Mouse (Mus musculus): ENCODE data around the gene Gm20388. TPM values are rescaled to one million over a fixed set of nuclear protein-coding genes. Genes with fewer than 3 reads are reported as not detected.

Gm20388 gene
- total and polyA plus RNA-seq, 2 experiments from 2014 or later: 51.3 TPM; not detected in 1

DNA sequence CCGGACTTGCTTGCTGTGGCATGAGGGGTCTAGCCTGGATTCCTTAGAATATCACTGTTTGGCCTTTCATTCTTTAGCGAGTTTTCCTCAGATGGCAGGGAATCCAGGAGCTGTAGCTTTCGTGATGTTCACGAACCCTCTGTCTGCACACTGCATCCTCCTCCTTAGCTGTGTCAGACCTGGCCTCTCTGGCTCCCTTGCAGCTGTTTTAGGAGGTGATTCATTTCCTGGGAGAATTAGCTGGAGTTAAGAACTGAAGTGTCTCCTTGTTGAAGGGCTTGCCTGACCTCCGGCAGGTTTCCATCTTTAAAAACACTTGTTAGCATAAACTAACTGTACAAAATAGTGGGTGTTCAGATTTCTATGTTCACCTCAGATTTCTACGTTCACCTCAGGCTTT is 4343.3 kb downstream of the Gm20388 start:
- peaks cover 19% of the 10 kb centered on the region for H3K4me1 ChIP-seq (ENCODE audit: insufficient read depth)
- no peaks in the 10 kb centered on the region for H3K36me3 ChIP-seq (ENCODE audit: insufficient read depth)
- no peaks in the 10 kb centered on the region for H3K9me3 ChIP-seq (ENCODE audit: low read length)
- TF ChIP-seq CTCF (IDR thresholded peaks at IDR 0.05; ENCODE audit: low read depth): no peak
- H3K27ac ChIP-seq (ENCODE audit: low read depth, low read length): no peak overlapping the region
- H3K4me3 ChIP-seq (ENCODE audit: low read depth, low read length): no peak overlapping the region
- 88% methylated on average over 6 of the region's 6 CpGs for WGBS
- H3K9ac ChIP-seq: no peak overlapping the region
- ATAC-seq: no peak
- no peaks in the 10 kb centered on the region for H3K27me3 ChIP-seq (ENCODE audit: insufficient read depth, low read length)
- no peak for DNase-seq
- H3K4me2 ChIP-seq (ENCODE audit: low read depth): no peak overlapping the region

GRCm38 (mm10) chr8:124256841-124257240 is 4346.2 kb downstream of the Gm20388 start:
- H3K4me2 ChIP-seq (ENCODE audit: low read depth): no peak overlapping the region; the same call in 1 of the 2 replicates
- 19% methylated on average over 9 of the region's 9 CpGs for WGBS
- H3K9ac ChIP-seq: 0 out of 2 replicates have a peak overlapping the region, but pooled peaks have one; percentile 6
- peak overlapping the region; percentile 75 for H3K27ac ChIP-seq (ENCODE audit: low read depth, low read length)
- H3K27me3 ChIP-seq (ENCODE audit: insufficient read depth, low read length): no peaks in the 10 kb centered on the region
- TF ChIP-seq CTCF (IDR thresholded peaks at IDR 0.05; ENCODE audit: low read depth): no peak
- H3K4me1 ChIP-seq (ENCODE audit: insufficient read depth): peaks cover 19% of the 10 kb centered on the region
- ATAC-seq (peak; percentile 69), DNase-seq (peak; percentile 48)
- no peaks in the 10 kb centered on the region for H3K9me3 ChIP-seq (ENCODE audit: low read length)
- no peak overlapping the region for H3K4me3 ChIP-seq (ENCODE audit: low read depth, low read length)
- no peaks in the 10 kb centered on the region for H3K36me3 ChIP-seq (ENCODE audit: insufficient read depth)

DNA sequence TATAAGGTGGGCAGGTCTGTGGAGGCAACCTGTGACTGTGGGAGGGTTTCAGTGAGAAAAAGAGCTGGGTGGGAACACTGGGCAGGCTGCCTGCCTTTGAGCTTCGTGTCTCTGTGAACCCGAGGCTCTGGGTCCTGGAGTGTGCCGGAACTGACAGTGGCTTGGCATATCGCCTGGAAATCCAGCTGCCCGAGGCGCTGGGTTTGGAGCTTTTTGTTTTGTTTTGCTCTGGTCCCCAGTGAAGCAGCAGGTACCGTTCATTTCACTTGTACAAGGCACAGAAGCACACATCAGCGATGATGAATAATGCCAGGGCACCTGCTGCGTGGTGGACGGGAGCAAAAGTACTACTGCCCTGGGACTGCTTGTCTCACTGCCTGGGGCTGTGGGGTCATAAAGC is 4346.7 kb downstream of the Gm20388 start:
- ATAC-seq (peak; percentile 81), DNase-seq (peak; percentile 80)
- 0 out of 2 replicates have a peak overlapping the region, but pooled peaks have one; percentile 6 for H3K9ac ChIP-seq
- no peaks in the 10 kb centered on the region for H3K9me3 ChIP-seq (ENCODE audit: low read length)
- H3K4me2 ChIP-seq (ENCODE audit: low read depth): no peak overlapping the region; the same call in 1 of the 2 replicates
- peaks cover 18% of the 10 kb centered on the region for H3K4me1 ChIP-seq (ENCODE audit: insufficient read depth)
- no peak for TF ChIP-seq CTCF (IDR thresholded peaks at IDR 0.05; ENCODE audit: low read depth)
- peak overlapping the region; percentile 75; the same call in 1 of the 2 replicates for H3K27ac ChIP-seq (ENCODE audit: low read depth, low read length)
- H3K27me3 ChIP-seq (ENCODE audit: insufficient read depth, low read length): no peaks in the 10 kb centered on the region
- WGBS: 16% methylated on average over 10 of the region's 10 CpGs
- H3K4me3 ChIP-seq (ENCODE audit: low read depth, low read length): no peak overlapping the region
- no peaks in the 10 kb centered on the region for H3K36me3 ChIP-seq (ENCODE audit: insufficient read depth)

DNA sequence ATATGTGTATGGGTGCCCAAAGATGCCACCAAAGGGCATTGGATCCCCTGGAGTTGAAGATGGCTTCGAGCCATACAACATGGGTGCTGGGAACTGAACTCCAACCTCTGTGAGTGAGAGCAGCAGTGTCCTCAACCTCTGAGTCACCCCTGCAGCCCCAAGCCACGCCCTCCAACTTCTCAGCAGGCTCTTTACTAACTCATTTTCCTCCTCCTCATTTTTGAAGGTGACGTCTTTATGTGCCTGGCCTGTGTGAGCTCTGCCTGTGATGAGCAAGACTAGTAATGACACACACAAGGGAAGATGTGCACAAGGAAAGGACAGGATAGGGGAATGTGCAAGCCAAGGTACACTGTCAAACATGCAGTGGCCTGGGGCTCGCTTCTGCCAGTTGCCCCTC is 4348.5 kb downstream of the Gm20388 start:
- Histone ChIP-seq H3K9ac (no peak overlapping the region), H3K27ac (ENCODE audit: low read depth, low read length) (no peak overlapping the region), H3K4me1 (ENCODE audit: insufficient read depth) (peaks cover 15% of the 10 kb centered on the region), H3K4me2 (ENCODE audit: low read depth) (no peak overlapping the region), H3K27me3 (ENCODE audit: insufficient read depth, low read length) (no peaks in the 10 kb centered on the region), H3K36me3 (ENCODE audit: insufficient read depth) (no peaks in the 10 kb centered on the region), H3K9me3 (ENCODE audit: low read length) (no peaks in the 10 kb centered on the region), H3K4me3 (ENCODE audit: low read depth, low read length) (no peak overlapping the region)
- WGBS: 92% methylated on average over 4 of the region's 4 CpGs
- DNase-seq: no peak
- ATAC-seq: no peak
- no peak for TF ChIP-seq CTCF (IDR thresholded peaks at IDR 0.05; ENCODE audit: low read depth)

DNA sequence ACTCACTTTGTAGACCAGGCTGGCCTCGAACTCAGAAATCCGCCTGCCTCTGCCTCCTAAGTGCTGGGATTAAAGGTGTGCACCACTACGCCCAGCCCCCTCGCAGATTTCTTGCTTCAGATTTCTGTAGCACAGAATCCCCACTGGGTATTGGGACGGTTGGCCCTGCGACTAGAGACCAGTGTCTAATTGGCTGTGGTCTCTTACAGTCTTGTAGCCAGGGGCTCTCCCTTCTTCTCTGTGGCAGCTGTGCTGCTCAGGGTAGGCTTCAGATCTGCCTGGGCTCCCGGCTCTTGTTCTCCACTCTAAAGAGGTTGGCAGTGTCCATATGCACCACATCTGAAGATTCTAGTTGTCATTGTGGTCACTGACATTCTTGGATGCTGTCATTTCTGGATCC is 4349.3 kb downstream of the Gm20388 start:
- ATAC-seq (no peak), DNase-seq (no peak)
- Histone ChIP-seq H3K36me3 (ENCODE audit: insufficient read depth) (no peaks in the 10 kb centered on the region), H3K9ac (no peak overlapping the region), H3K4me1 (ENCODE audit: insufficient read depth) (peaks cover 15% of the 10 kb centered on the region), H3K9me3 (ENCODE audit: low read length) (no peaks in the 10 kb centered on the region), H3K27ac (ENCODE audit: low read depth, low read length) (no peak overlapping the region), H3K4me2 (ENCODE audit: low read depth) (no peak overlapping the region), H3K4me3 (ENCODE audit: low read depth, low read length) (no peak overlapping the region), H3K27me3 (ENCODE audit: insufficient read depth, low read length) (no peaks in the 10 kb centered on the region)
- 71% methylated on average over 7 of the region's 7 CpGs for WGBS
- no peak for TF ChIP-seq CTCF (IDR thresholded peaks at IDR 0.05; ENCODE audit: low read depth)

- no peaks in the 10 kb centered on the region for H3K36me3 ChIP-seq (ENCODE audit: insufficient read depth)
- H3K27me3 ChIP-seq (ENCODE audit: insufficient read depth, low read length): no peaks in the 10 kb centered on the region
- no peaks in the 10 kb centered on the region for H3K9me3 ChIP-seq (ENCODE audit: low read length)
- H3K4me2 ChIP-seq (ENCODE audit: low read depth): no peak overlapping the region
- no peak overlapping the region for H3K9ac ChIP-seq
- ATAC-seq: peak; percentile 28; the same call in 1 of the 2 replicates
- no peak overlapping the region for H3K4me3 ChIP-seq (ENCODE audit: low read depth, low read length)
- no peak overlapping the region for H3K27ac ChIP-seq (ENCODE audit: low read depth, low read length)
- no peak for TF ChIP-seq CTCF (IDR thresholded peaks at IDR 0.05; ENCODE audit: low read depth)
- peaks cover 15% of the 10 kb centered on the region for H3K4me1 ChIP-seq (ENCODE audit: insufficient read depth)
- DNase-seq: no peak
- 68% methylated on average over 12 of the region's 12 CpGs for WGBS
Measured at GRCm38 (mm10) chr8:124260371-124260770, 4349.7 kb downstream of the Gm20388 start.

DNA sequence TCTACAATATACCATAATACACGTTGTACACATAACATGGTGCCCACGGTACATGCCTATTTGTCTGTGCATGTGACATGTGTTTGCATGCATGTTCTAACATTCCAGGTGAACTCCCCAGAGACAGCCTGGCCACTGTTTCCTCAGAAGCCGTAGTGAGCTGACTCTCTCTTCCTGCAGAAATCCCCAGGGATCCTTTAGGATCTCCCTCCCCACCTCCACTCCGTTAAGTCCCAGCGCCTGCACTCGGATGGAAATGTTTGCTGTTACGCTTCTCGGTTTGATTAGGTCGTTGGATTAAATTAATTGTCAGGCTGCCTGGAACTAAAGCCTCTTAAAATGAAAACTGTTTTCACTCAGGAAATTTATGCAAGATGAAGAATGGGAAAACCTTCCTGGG is 4352.4 kb downstream of the Gm20388 start:
- TF ChIP-seq CTCF (IDR thresholded peaks at IDR 0.05; ENCODE audit: low read depth): no peak
- Histone ChIP-seq H3K4me3 (ENCODE audit: low read depth, low read length) (no peak overlapping the region), H3K4me2 (ENCODE audit: low read depth) (no peak overlapping the region), H3K9me3 (ENCODE audit: low read length) (no peaks in the 10 kb centered on the region), H3K9ac (no peak overlapping the region), H3K36me3 (ENCODE audit: insufficient read depth) (no peaks in the 10 kb centered on the region), H3K27me3 (ENCODE audit: insufficient read depth, low read length) (no peaks in the 10 kb centered on the region), H3K27ac (ENCODE audit: low read depth, low read length) (no peak overlapping the region), H3K4me1 (ENCODE audit: insufficient read depth) (no peaks in the 10 kb centered on the region; the same call in 1 of the 2 replicates)
- DNase-seq (no peak), ATAC-seq (no peak)
- WGBS: 39% methylated on average over 9 of the region's 9 CpGs

All from forebrain, postnatal 0 days (tissue).